Mouse (Mus musculus) c-Kit-positive CD71-negative TER-119-negative erythroid progenitor cells, embryonic 14.5 days (primary cell): ENCODE measurements around the gene Opcml.

Source experiments
- DNase-seq: peaks from one replicate; pipeline ENCODE4 v3.0.0-alpha.2; 2013; ENCODE audit warnings: low read depth

The Opcml gene

GRCm38 (mm10) chr9:27790725-27791638 is at the start of gene Opcml:
Opcml (plus strand) TSS chr9:27790775.
- no peak for DNase-seq

GRCm38 (mm10) chr9:27758709-27759108 is 31.9 kb upstream of the Opcml start:
- no peak for DNase-seq

- no peak for DNase-seq
These were observed 29.4 kb upstream of the Opcml start for GRCm38 (mm10) chr9:27761196-27761595.

- DNase-seq = no peak
These were observed 24.1 kb upstream of the Opcml start for GRCm38 (mm10) chr9:27766446-27766845.

- DNase-seq = no peak
These were observed 23.2 kb upstream of the Opcml start for GRCm38 (mm10) chr9:27767196-27767900.

GRCm38 (mm10) chr9:27768788-27769187 is 21.8 kb upstream of the Opcml start:
- DNase-seq = no peak

GRCm38 (mm10) chr9:27781291-27781993 is 9.1 kb upstream of the Opcml start:
- DNase-seq = no peak

- DNase-seq = no peak
These were observed 8.6 kb upstream of the Opcml start for GRCm38 (mm10) chr9:27781994-27782337.

- DNase-seq = no peak
These were observed 1.0 kb downstream of the Opcml start for GRCm38 (mm10) chr9:27791639-27791966.

GRCm38 (mm10) chr9:27792226-27792625 is 1.7 kb downstream of the Opcml start:
- no peak for DNase-seq

- no peak for DNase-seq
These were observed 2.4 kb downstream of the Opcml start for GRCm38 (mm10) chr9:27792994-27793393.

- no peak for DNase-seq
These were observed 6.0 kb downstream of the Opcml start for GRCm38 (mm10) chr9:27796535-27796934.

- DNase-seq = no peak
These were observed 10.4 kb downstream of the Opcml start for GRCm38 (mm10) chr9:27800992-27801391.

- no peak for DNase-seq
These were observed 11.2 kb downstream of the Opcml start for GRCm38 (mm10) chr9:27801807-27802206.

- DNase-seq = no peak
These were observed 11.8 kb downstream of the Opcml start for GRCm38 (mm10) chr9:27802379-27802778.

GRCm38 (mm10) chr9:27804461-27804860 is 13.9 kb downstream of the Opcml start:
- no peak for DNase-seq

- no peak for DNase-seq
These were observed 19.2 kb downstream of the Opcml start for GRCm38 (mm10) chr9:27809741-27810140.

GRCm38 (mm10) chr9:27813207-27813790 is 22.7 kb downstream of the Opcml start:
- no peak for DNase-seq

GRCm38 (mm10) chr9:27814161-27814560 is 23.6 kb downstream of the Opcml start:
- DNase-seq = no peak

- DNase-seq = no peak
These were observed 30.6 kb downstream of the Opcml start for GRCm38 (mm10) chr9:27821197-27821596.

GRCm38 (mm10) chr9:27822681-27823080 is 32.1 kb downstream of the Opcml start:
- DNase-seq = no peak

- DNase-seq = no peak
These were observed 33.8 kb downstream of the Opcml start for GRCm38 (mm10) chr9:27824424-27824823.
